Mouse (Mus musculus) liver (tissue): ENCODE results near the gene Spsb4.

Experiments used
- DNase-seq: peaks from one replicate; pipeline ENCODE4 v3.0.0-alpha.2; 2020; ENCODE audit warnings: mixed read lengths

Spsb4 gene

GRCm38 (mm10) chr9:97018677-97019147, at the start of gene Spsb4:
Gene Spsb4 (minus strand): TSS chr9:97018843.
- DNase-seq: peak; percentile 70

- no peak for DNase-seq
These were observed 49.1 kb upstream of the Spsb4 start for GRCm38 (mm10) chr9:97067761-97068160.

GRCm38 (mm10) chr9:97065885-97066284, 47.2 kb upstream of the Spsb4 start:
- DNase-seq: no peak

GRCm38 (mm10) chr9:97065216-97065615, 46.6 kb upstream of the Spsb4 start:
- no peak for DNase-seq

GRCm38 (mm10) chr9:97064161-97064560, 45.5 kb upstream of the Spsb4 start:
- no peak for DNase-seq

- DNase-seq: no peak
These were observed 43.1 kb upstream of the Spsb4 start for GRCm38 (mm10) chr9:97061696-97062095.

GRCm38 (mm10) chr9:97056541-97057338, 38.1 kb upstream of the Spsb4 start:
- no peak for DNase-seq

- no peak for DNase-seq
These were observed 37.3 kb upstream of the Spsb4 start for GRCm38 (mm10) chr9:97055906-97056305.

- DNase-seq: no peak
These were observed 32.5 kb upstream of the Spsb4 start for GRCm38 (mm10) chr9:97051176-97051575.

- DNase-seq: no peak
These were observed 27.6 kb upstream of the Spsb4 start for GRCm38 (mm10) chr9:97046240-97046639.

- no peak for DNase-seq
These were observed 23.0 kb upstream of the Spsb4 start for GRCm38 (mm10) chr9:97041633-97042032.

GRCm38 (mm10) chr9:97038010-97038409, 19.4 kb upstream of the Spsb4 start:
- no peak for DNase-seq

- DNase-seq: no peak
These were observed 18.0 kb upstream of the Spsb4 start for GRCm38 (mm10) chr9:97036656-97037055.

- DNase-seq: no peak
These were observed 8.7 kb upstream of the Spsb4 start for GRCm38 (mm10) chr9:97027361-97027760.

- DNase-seq: no peak
These were observed 7.4 kb upstream of the Spsb4 start for GRCm38 (mm10) chr9:97026006-97026405.

GRCm38 (mm10) chr9:97024451-97024850, 5.8 kb upstream of the Spsb4 start:
- DNase-seq: no peak

GRCm38 (mm10) chr9:97022948-97023347, 4.3 kb upstream of the Spsb4 start:
- DNase-seq: no peak

- no peak for DNase-seq
These were observed 3.7 kb upstream of the Spsb4 start for GRCm38 (mm10) chr9:97022371-97022770.

GRCm38 (mm10) chr9:97020152-97020551, 1.5 kb upstream of the Spsb4 start:
- no peak for DNase-seq

GRCm38 (mm10) chr9:97019686-97020085, 1.0 kb upstream of the Spsb4 start:
- no peak for DNase-seq

- no peak for DNase-seq
These were observed 588 bp upstream of the Spsb4 start for GRCm38 (mm10) chr9:97019231-97019630.

- DNase-seq: peak; percentile 57
These were observed 617 bp downstream of the Spsb4 start for GRCm38 (mm10) chr9:97017811-97018641.

- DNase-seq: no peak
These were observed 1.4 kb downstream of the Spsb4 start for GRCm38 (mm10) chr9:97017121-97017810.
